Mouse (Mus musculus): ENCODE data around the gene Lmtk3. TPM values are rescaled to one million over a fixed set of nuclear protein-coding genes. Genes with fewer than 3 reads are reported as not detected.

The Lmtk3 gene
- polyA plus RNA-seq (2012; rRNA removed) = 46.2 and 70.5 TPM in 2 replicates
- polyA plus RNA-seq (2014; fragmentation: Nextera tagmentation; extraction: Ambion mirVana) = 1.8 and 2.8 TPM in 2 replicates

- Histone ChIP-seq H3K4me1 (ENCODE audit: control insufficient read depth, insufficient read depth, low read length) (peaks cover 18% of the 10 kb centered on the region), H3K9ac (ENCODE audit: low read depth, low read length, severe bottlenecking) (peak within 1 kb of the TSS; percentile 64), H3K9me3 (ENCODE audit: control insufficient read depth, low read length) (no peaks in the 10 kb centered on the region), H3K4me2 (replicated peaks; ENCODE audit: low read depth, low read length, severe bottlenecking) (peak within 1 kb of the TSS; percentile 68), H3K27ac (replicated peaks; ENCODE audit: low read depth, low read length) (no peak within 1 kb of the TSS), H3K36me3 (ENCODE audit: control insufficient read depth, insufficient read depth, low read length) (peaks cover 8% of the 10 kb centered on the region; the same call in 1 of the 2 replicates), H3K27me3 (ENCODE audit: control insufficient read depth, insufficient read depth, low read length) (no peaks in the 10 kb centered on the region), H3K4me3 (replicated peaks; ENCODE audit: low read length) (peak within 1 kb of the TSS; percentile 56)
- ATAC-seq (ENCODE audit: low FRiP score, low read depth) (peak; percentile 25; the same call in 1 of the 2 replicates), DNase-seq (ENCODE audit: low spot score) (peak; percentile 67)
- WGBS = 1% methylated on average over 38 of the region's 38 CpGs
- no peak for TF ChIP-seq POLR2A (IDR thresholded peaks at IDR 0.05; ENCODE audit: borderline replicate concordance, extremely low read depth, insufficient read depth, insufficient read length)
These were observed at the start of gene Lmtk3 for GRCm38 (mm10) chr7:45783511-45784091. Gene Lmtk3, plus strand, starts transcription at chr7:45783738.

GRCm38 (mm10) chr7:45739162-45739763 lies 44.3 kb upstream of the Lmtk3 start:
- no peaks in the 10 kb centered on the region for H3K27me3 ChIP-seq (ENCODE audit: control insufficient read depth, insufficient read depth, low read length)
- 11% methylated on average over 9 of the region's 9 CpGs for WGBS
- no peaks in the 10 kb centered on the region for H3K4me1 ChIP-seq (ENCODE audit: control insufficient read depth, insufficient read depth, low read length)
- H3K4me3 ChIP-seq (replicated peaks; ENCODE audit: low read length) = no peak overlapping the region
- no peaks in the 10 kb centered on the region for H3K36me3 ChIP-seq (ENCODE audit: control insufficient read depth, insufficient read depth, low read length)
- H3K9ac ChIP-seq (ENCODE audit: low read depth, low read length, severe bottlenecking) = no peak overlapping the region
- no peak overlapping the region for H3K4me2 ChIP-seq (replicated peaks; ENCODE audit: low read depth, low read length, severe bottlenecking)
- no peak overlapping the region for H3K27ac ChIP-seq (replicated peaks; ENCODE audit: low read depth, low read length)
- DNase-seq (ENCODE audit: low spot score) = peak; percentile 72
- H3K9me3 ChIP-seq (ENCODE audit: control insufficient read depth, low read length) = no peaks in the 10 kb centered on the region
- no peak for TF ChIP-seq POLR2A (IDR thresholded peaks at IDR 0.05; ENCODE audit: borderline replicate concordance, extremely low read depth, insufficient read depth, insufficient read length)
- ATAC-seq (ENCODE audit: low FRiP score, low read depth) = peak; percentile 79; the same call in 1 of the 2 replicates

- no peak for DNase-seq (ENCODE audit: low spot score)
- ATAC-seq (ENCODE audit: low FRiP score, low read depth) = no peak
- no peak overlapping the region for H3K4me3 ChIP-seq (replicated peaks; ENCODE audit: low read length)
- 55% methylated on average over 7 of the region's 10 CpGs for WGBS
- H3K27me3 ChIP-seq (ENCODE audit: control insufficient read depth, insufficient read depth, low read length) = no peaks in the 10 kb centered on the region
- TF ChIP-seq POLR2A (IDR thresholded peaks at IDR 0.05; ENCODE audit: borderline replicate concordance, extremely low read depth, insufficient read depth, insufficient read length) = no peak
- H3K4me2 ChIP-seq (replicated peaks; ENCODE audit: low read depth, low read length, severe bottlenecking) = no peak overlapping the region
- H3K9me3 ChIP-seq (ENCODE audit: control insufficient read depth, low read length) = no peaks in the 10 kb centered on the region
- no peaks in the 10 kb centered on the region for H3K4me1 ChIP-seq (ENCODE audit: control insufficient read depth, insufficient read depth, low read length)
- H3K36me3 ChIP-seq (ENCODE audit: control insufficient read depth, insufficient read depth, low read length) = no peaks in the 10 kb centered on the region
- no peak overlapping the region for H3K27ac ChIP-seq (replicated peaks; ENCODE audit: low read depth, low read length)
- no peak overlapping the region for H3K9ac ChIP-seq (ENCODE audit: low read depth, low read length, severe bottlenecking)
These were observed 43.7 kb upstream of the Lmtk3 start for GRCm38 (mm10) chr7:45739820-45740219.

- H3K9me3 ChIP-seq (ENCODE audit: control insufficient read depth, low read length) = no peaks in the 10 kb centered on the region
- WGBS = 85% methylated on average over 12 of the region's 12 CpGs
- no peaks in the 10 kb centered on the region for H3K36me3 ChIP-seq (ENCODE audit: control insufficient read depth, insufficient read depth, low read length)
- DNase-seq (ENCODE audit: low spot score) (no peak), ATAC-seq (ENCODE audit: low FRiP score, low read depth) (no peak)
- no peak for TF ChIP-seq POLR2A (IDR thresholded peaks at IDR 0.05; ENCODE audit: borderline replicate concordance, extremely low read depth, insufficient read depth, insufficient read length)
- H3K4me3 ChIP-seq (replicated peaks; ENCODE audit: low read length) = no peak overlapping the region
- H3K4me2 ChIP-seq (replicated peaks; ENCODE audit: low read depth, low read length, severe bottlenecking) = peak overlapping the region; percentile 48
- no peaks in the 10 kb centered on the region for H3K27me3 ChIP-seq (ENCODE audit: control insufficient read depth, insufficient read depth, low read length)
- no peak overlapping the region for H3K27ac ChIP-seq (replicated peaks; ENCODE audit: low read depth, low read length)
- H3K4me1 ChIP-seq (ENCODE audit: control insufficient read depth, insufficient read depth, low read length) = no peaks in the 10 kb centered on the region
- H3K9ac ChIP-seq (ENCODE audit: low read depth, low read length, severe bottlenecking) = no peak overlapping the region
These were observed 42.2 kb upstream of the Lmtk3 start for GRCm38 (mm10) chr7:45741308-45741707.

GRCm38 (mm10) chr7:45741777-45742176 lies 41.8 kb upstream of the Lmtk3 start:
- 34% methylated on average over 11 of the region's 11 CpGs for WGBS
- no peak for ATAC-seq (ENCODE audit: low FRiP score, low read depth)

More at GRCm38 (mm10) chr7:45741777-45742176, 41.8 kb upstream of the Lmtk3 start:
- Histone ChIP-seq H3K27ac (replicated peaks; ENCODE audit: low read depth, low read length) (no peak overlapping the region), H3K4me1 (ENCODE audit: control insufficient read depth, insufficient read depth, low read length) (no peaks in the 10 kb centered on the region), H3K27me3 (ENCODE audit: control insufficient read depth, insufficient read depth, low read length) (no peaks in the 10 kb centered on the region), H3K9me3 (ENCODE audit: control insufficient read depth, low read length) (no peaks in the 10 kb centered on the region; the same call in 1 of the 2 replicates), H3K36me3 (ENCODE audit: control insufficient read depth, insufficient read depth, low read length) (no peaks in the 10 kb centered on the region), H3K4me3 (replicated peaks; ENCODE audit: low read length) (peak overlapping the region; percentile 32), H3K9ac (ENCODE audit: low read depth, low read length, severe bottlenecking) (peak overlapping the region; percentile 13; the same call in 1 of the 2 replicates), H3K4me2 (replicated peaks; ENCODE audit: low read depth, low read length, severe bottlenecking) (peak overlapping the region; percentile 48)
- no peak for TF ChIP-seq POLR2A (IDR thresholded peaks at IDR 0.05; ENCODE audit: borderline replicate concordance, extremely low read depth, insufficient read depth, insufficient read length)
- peak; percentile 41 for DNase-seq (ENCODE audit: low spot score)
